Mouse (Mus musculus) mature B cell (primary cell): Measurements from ENCODE around the gene Auts2.

ENCODE experiments used
- in situ Hi-C: fragments of 300-500 bp; cut with MboI; formaldehyde crosslinking; loops from 2 replicates; pipeline ENCODE4 v1.14.3; 2019

The Auts2 gene

DNA sequence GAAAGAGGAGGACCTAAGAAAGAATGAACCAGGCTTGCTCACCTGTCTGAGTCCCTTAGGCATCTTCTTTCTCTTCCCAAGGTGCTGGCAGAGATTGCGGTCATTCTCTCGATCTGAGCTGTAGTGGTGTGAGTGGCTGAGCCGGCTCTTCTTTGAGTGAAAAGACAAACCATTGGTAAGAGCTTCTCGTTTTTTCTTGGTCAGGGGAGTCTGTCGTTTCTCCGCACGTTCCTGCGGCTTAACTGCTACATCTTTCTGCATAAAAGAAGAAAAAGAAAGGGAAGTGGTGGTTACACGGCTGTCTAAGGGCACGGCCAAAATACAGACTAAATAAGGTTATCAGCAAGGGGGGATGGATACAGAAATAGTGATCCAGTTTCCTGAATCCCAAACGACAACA lies 284.3 kb downstream of the Auts2 start:
- in situ Hi-C loops: no loop called here

DNA sequence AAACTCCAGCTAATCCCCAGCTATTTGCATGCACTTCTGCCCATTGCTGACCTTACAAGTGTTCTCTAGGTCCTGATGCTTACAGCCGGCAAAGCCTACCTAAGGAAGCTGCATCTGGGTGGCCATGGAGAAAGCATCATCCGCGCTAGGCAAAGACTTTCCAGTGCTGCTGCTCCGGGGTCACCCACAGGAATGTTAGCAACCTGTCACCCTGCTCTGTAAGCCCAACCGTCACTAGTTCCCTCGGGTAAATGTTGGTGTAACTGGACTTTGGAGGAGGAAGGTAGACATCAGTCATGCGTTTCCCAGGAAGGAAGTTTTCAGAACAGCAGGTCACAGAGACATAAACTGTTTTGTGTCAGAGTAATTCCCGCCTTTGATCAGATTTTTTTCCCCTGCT lies 287.6 kb downstream of the Auts2 start:
- in situ Hi-C loops: no loop called here

DNA sequence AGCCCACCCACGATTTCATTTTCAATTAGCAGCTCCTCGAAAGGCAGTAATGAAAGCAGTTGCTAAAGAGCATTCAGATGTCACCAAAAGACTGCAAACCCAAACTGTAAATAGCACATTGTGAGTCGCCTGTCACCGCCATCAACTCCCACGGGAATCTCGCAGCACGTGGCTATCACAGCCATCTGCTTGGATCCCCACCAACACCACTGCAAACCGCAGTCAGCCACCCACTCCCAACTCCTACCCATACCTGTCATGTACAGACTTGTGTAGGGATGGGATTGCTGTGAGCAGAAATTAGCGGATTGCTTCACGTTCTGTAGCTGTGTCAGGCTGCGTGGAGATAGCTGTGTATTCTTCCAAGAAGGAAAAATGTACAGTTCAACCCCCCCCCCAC lies 293.6 kb downstream of the Auts2 start:
- in situ Hi-C loops: no loop called here

DNA sequence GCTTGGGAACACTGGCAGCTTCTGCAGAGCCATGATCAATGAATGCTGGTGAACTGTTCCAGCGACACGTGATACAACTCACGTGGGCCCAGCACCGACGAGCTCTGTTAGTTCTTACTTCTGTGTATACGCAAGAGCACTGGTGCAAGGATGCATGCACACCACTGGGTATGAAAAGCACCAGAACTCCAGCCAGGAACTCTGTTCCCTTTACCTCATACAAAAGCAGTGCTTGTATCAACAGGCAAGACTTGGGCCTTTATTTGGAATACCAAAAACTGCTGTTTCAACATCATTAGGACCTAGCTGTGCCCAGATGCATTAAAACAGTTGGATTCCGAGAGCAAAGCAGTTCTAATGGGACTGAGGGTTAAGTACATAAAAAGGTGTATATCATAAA lies 295.1 kb downstream of the Auts2 start:
- in situ Hi-C loops: no loop called here

DNA sequence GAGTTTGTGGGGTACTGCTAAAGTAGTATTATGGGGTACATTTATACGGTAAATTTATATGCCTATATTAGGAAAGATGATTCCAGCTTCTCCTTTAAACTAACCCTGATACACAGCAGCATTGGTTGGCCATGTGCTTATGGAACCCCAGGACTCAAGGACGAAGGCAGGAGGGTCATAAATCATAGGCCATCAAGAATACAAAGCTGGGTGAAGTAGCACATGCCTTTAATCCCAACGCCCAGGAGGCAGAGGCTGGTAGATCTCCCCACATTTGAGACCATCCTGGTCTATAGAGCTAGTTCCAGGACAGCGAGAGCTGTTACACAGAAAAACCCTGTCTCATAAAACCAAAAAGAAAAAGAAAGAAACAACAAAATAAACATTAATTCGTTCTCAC lies 307.7 kb downstream of the Auts2 start:
- in situ Hi-C loops: no loop called here

DNA sequence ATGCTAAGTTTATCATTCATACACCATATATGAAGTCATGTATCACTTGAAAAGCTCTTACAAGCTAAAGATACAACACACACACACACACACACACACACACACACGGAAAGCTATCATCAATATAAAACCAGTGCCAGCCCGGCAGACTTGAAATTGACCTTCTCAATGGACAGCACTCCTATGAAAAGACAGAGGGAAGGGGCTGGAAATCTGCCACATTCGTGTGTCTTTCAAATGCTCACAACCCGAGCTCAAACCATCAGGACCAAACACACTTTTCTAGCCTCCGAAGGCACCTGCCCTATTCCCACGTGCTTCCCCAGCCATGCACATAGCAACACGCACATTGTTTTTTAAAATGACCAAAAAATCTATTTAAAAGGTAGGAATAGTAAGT lies 308.7 kb downstream of the Auts2 start:
- in situ Hi-C loops: no loop called here

DNA sequence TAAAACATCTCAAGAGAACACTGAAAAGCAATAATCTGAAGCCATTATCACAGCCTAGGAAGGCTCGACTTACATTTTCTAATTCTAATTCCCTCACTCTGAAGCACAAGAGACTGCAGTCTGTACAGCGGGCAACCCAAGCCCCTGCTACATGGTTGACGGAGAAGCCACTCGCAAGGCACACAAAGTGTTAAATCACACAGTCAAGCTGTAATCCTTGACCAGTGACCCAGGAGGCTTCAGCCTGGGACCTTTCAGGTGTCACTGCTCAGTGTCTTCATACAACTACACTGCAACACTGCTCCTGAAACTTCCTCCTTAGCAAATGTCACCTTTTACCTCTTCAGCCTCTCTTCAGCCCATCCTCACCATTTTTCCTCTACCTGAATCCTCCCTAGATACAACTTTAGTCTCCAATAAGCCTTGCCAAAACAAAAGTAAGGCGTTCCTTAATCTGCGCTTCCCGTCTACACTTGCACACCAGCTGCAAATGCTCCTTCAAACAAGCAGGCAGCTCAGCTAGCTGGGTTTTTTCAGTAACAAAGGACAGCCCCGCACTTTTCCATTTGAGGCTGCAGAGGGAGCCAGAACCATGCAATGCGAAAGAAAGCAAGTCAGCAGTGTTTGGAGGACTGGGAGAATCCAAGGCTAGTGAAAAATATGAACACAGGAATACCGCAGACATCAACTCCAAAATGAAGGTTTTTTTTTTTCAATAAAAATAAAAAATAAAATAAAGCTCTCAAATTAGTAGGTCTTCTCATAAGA lies 311.7 kb downstream of the Auts2 start:
- in situ Hi-C loops: no loop called here

DNA sequence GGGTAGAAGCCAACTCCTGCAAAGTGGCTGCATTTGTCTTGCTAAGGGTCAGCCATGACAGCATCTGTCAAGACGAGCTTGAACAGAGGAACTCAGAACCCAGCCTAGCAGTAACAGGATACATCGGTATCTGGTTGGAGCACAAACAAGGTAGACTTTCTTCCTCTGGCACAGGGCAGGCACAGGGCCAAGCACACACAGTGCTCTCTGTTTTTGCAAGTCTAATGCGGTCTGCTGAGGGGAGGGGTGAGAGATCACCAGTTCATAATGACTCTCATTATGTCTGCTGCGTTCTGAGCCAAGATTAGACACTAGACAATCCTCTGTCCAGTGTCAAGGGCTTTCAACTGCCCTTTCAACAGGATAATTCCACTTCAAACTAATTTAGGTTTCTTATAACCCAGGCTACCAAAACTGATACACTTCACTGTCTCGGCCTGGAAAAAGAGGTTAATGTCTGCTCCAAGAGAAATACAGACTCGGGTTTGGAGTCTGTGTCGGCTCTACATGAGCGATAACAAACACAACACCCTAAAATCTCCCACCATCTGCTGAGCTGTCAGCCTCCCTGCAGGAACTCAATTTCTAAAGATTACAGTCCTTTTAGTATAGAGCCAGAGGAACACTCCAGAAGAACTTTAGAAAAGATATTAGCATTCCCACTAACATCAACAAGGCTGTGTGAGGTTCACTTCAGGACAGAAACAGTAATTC lies 313.3 kb downstream of the Auts2 start:
- in situ Hi-C loops: no loop called here

DNA sequence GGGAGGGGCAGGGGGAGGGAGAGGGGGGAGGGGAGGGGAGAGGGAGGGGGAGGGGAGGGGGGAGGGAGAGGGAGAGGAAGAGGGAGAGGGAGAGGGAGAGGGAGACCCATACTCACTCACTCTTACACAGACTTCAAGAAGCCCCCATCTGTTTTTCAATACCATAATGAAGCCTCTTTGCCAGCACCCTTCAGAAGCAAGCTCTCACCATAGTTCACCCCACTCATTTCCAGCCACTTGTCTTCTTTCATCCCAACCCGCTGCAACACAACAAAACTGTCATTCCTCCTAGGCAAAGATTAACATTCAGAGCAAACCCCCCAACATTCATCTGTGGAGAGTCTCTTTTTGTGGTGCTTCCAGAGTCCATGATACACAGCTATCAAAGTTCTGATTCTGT lies 314.1 kb downstream of the Auts2 start:
- in situ Hi-C loops: no loop called here

DNA sequence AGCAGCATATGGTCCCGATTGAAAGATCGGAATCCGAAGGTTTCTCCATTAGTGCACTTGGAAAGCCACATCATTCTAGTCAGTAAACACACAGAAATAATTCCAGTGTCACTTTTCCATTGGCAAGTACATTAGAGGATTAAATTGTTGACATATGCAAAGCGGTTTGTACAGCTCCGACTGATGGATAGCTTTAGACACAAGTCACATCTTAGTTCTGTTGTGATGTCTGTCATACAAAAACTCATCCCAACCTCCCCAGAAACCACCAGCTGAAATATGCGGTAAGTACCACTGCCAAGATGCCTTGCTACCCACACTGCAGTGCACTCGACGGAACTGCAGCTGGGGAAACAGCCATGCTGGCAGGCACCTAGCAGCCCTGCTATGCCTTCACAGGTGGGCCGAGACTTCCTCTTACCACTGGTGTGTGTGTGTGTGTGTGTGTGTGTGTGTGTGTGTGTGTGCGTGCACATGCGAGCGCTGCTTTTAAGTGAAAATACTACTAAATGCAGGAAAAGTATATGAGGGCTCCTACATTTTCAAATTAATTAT lies 322.7 kb downstream of the Auts2 start:
- in situ Hi-C loops: no loop called here

DNA sequence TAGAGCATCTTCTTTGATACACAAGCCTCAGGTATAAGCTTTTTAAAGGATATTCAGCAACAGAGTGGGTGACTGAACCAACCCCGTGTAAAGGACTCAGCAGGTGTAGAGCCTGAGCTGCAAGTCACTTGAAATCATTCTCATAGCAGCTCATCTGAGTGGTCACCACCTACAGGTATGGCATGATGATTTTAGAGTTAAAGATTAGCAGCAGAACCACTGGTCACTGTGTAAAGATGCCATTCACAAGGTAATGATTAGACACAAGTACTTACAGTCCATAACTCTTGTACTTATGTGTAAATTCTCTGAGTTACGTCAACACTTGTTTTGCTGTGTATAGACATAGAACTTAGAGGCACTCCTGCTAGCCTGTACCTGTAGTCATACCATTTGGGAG lies 327.0 kb downstream of the Auts2 start:
- in situ Hi-C loops: no loop called here

DNA sequence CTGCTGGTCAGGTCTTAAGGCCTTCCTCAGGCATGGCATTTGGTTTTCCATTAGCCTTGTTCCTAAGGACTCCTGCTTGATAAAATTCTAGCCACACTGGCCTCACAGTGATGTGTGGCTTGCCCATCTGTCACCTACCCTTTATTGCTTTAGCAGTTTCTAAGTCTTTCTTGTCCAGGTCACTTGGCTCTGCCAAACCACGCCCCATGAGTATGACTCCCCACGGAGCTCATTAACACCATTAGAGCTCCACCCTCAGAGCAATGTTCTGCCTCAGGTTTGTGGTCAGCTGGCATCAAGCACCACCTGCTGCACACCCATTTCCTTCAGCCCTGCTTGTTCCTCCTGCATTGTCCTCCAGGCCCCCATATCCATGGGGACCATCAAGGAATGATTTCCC lies 330.7 kb downstream of the Auts2 start:
- in situ Hi-C loops: no loop called here

DNA sequence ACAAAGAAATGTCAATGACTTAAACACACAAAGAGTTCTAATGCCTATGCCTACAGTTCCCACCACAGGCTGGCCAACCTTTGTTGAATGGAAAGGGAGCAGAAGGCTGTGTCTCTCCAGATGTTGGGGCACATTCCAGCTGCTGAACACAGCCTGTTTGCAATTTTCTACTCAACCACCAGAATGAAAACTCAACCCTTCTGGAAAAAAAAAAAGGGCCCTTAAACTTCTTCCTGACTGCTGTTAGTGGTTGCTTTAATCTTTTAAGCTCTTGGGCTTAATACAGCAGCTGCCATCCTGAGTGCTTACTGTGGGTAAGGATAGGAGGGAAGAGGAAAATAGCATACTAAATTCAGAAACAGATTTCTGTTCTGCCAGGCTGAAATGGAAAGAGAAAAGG lies 333.4 kb downstream of the Auts2 start:
- in situ Hi-C loops: no loop called here

DNA sequence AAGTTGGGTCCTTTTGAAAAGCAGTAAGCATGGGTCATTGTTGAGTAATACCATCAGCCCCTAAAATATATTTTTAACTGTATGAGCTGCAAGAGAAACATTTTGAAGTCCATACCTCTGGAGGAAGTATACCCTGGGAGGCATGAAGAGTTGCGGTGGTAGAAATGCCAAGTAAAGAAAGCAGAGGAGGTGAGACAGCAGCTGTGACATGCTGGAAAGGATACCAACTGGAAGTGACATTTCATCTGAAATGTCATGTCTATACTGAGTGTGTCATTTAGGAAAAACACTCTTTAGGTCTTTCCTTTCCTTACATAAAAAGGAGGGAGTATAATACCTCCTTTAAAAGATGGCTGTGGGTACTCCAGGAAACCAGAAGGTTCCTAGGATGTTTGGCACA lies 336.9 kb downstream of the Auts2 start:
- in situ Hi-C loops: no loop called here

DNA sequence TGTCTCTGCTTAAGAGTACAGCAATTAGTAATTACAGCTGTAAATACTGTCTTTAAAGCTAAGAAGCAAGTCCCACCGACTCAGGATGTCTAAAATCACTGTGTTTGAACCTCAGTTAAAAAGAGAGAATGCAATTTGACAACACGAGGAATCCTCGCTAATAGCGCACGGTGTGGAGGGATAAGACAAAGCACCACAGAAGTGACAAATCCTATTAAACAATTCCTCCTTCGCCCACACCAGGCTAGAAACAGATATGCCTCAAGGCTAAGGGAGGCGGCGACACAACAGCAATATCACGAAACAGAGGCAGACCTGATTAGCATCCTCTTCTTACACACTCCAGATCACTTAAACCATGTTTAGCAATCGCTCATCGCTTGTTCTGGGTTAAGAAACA lies 339.3 kb downstream of the Auts2 start:
- in situ Hi-C loops: no loop called here

DNA sequence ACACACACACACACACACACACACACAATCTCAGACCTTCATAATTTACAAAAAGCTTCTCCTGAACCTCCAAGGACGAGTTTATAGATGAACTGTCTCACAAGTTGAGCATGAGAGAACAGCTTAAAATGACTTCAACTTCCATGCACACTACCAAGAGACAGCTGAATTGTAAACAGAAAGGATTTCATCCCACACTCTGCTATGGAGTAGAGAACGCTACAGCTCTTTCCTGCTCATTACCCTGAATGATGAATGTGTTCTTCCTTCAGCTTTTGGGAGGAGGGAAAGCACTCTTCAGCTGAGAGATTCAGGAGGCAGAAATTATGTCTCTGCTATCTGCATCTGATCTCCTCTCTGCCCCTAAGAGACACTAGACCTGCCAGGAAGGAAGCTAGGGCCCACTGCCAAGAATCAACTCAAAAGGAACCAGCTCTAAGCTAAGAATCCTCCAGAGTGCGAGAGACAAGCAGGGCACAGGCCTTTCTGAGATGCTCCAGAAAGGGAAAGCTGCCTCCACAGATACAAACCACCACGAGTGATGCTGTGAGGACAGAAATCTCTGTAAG lies 342.0 kb downstream of the Auts2 start:
- in situ Hi-C loops: no loop called here

DNA sequence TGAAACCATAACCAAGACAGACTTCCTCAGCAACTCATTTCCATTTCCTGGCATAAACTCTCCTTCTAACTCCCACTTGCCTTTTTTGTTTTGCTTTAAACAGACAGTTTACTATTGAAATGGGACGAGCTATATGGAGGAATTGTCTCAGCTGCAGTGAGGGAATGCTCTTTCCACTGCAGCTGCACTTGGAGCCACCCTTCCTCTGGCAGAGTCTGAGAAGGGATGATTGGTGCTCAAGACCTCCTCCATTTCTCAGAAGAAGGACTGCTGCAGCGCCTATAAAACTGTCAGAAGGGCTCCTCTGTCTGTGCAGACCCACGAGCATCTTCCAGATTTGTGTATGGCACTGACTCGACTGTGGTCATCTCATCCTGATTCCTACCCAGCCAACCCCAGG lies 342.5 kb downstream of the Auts2 start:
- in situ Hi-C loops: no loop called here

DNA sequence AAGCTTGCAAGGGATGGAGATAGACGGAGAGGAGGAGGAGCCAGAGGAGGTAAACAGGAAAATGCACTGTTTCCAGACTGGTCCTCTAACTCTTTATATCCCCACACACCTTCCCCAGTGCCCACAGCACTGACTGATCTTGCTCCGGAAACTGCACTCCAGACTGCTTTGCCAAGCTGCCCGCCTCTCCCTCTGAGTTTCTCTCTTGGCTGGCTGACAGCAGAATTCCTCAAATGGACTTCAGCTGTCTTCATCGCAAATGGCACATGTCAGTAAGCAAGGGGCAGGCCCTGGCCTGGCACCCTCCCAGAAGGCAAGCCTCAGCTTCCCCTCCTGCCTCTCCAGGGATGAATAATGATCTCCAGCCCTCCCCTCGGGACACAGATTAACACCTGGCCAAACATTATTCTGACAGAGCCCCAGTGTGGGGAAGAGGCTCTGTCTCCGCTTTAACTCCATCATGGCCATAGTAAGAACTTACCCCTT lies 348.1 kb downstream of the Auts2 start:
- in situ Hi-C loops: no loop called here

DNA sequence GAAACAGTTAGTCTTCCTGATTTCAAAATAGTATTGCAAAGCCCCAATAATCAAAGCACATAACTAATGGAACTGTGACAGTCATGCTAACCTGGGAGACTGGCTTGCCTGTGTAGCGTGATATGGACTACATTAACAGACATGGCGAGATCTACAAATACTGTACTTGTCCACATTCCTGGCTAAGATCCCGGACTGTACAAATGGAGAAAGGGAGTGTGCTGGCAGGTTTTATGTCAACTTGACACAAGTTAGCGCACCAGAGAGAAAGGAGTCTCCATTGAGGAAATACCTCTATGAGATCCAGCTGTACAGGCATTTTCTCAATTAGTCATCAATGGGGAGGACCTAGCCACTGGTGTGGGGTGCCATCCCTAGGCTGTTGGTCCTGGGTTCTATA lies 353.0 kb downstream of the Auts2 start:
- in situ Hi-C loops: no loop called here

DNA sequence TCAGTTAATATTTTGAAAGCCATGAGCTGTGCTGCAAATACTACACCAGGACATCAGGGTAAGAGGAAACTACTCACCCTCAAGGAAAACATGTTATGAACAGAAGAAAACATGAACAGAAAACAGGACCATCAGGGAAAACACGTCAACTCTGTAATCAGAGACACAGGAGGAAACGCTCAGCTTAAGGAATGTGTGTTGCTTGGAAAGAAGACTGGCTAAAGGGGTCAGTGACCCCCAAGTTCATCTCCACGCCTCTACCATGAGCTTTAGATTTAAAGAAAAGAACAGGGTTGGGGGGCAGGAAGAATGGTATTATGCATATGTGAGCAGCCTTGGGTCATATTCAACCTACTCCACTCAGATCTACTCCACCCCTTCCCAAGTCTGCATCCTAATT lies 356.5 kb downstream of the Auts2 start:
- in situ Hi-C loops: no loop called here

DNA sequence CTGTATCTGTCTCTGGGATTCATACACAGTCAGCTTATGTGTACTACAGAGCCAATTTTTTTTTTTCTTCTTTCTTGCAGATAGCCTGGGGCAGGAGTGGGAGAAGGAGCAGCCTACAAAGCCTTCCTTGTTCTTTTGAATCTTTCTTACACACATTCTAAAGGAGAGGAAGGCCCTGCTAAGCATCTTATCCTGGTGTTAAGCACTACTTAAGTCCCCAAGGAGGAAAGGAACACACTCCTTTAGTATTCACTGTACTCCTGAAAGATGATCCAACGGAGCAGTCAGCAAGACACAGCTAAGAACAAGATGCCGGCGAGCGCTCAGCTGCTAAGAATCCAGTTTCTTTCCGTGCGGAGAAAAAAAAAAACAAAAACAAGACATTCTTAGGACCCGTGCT lies 356.9 kb downstream of the Auts2 start:
- in situ Hi-C loops: no loop called here

DNA sequence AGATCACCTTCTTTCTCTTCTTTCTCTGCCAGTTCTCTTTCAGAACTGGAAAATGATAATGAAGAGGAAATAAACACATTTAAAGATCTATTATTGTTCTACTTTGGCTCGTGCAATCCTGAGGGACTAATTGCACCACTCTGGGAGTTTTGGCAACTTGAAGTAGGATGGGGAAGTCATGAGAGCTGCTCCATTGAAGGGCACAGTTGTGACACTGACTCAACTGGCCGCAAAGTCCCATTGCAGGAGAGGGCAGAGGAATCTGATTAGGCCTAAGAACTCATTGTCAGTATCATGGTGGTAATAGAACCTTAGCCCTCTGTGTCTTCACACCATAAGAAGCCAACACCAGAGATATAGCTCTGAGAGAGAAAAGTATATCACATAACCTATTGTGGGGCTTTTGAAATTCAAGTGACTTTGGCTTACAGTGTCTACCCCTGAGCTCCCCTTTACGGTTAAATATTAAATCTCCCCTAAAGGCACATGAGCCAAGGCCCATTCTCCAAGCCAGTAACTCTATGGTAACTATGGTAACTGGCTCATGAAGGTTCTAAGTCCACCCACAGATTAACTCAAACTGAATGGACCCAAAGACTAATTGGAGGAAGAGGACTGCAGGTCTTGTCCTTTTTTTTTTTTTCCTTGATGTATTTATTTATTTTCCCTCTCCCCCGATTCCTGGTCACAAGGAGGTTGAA lies 358.6 kb downstream of the Auts2 start:
- in situ Hi-C loops: no loop called here
